Mouse (Mus musculus) olfactory bulb, adult 2 months (tissue): Measurements from ENCODE around the gene Ppp2r5e.

Source experiments
- CTCF ChIP-seq: fragments of 200-500 bp; IDR thresholded peaks from 2 replicates; pipeline ENCODE4 v1.5.1; 2012; ENCODE audit warnings: low read depth, mild to moderate bottlenecking, low read length, moderate library complexity; ENCODE audit not compliant: insufficient read depth
- POLR2A ChIP-seq: fragments of 200-500 bp; IDR thresholded peaks from 2 replicates; pipeline ENCODE4 v1.6.1; 2012; ENCODE audit warnings: mild to moderate bottlenecking, low read depth, low read length, moderate library complexity; ENCODE audit not compliant: insufficient read depth

DNA sequence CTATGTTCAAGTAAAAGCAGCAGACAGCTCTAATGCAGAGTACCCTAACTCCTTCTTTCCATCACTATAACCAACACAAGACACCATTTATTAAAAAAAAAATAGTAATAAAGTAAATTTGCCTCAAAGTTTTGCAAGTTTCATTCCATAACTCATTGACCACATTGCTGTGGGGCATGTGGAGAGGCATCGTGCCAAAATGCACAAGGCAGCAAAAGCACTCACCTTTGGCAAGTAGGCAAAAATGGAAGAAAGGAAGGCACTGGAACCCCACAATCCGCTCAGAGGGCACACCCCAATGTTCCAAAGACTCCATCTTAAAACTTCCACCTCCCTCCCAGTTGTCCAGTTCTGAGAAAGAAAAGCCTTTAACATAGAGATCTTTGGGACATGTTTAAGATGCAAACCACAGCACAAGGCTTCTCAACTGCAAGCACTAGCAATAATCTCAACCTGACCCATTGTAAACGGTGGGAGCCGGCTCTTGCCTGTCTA, 50.6 kb downstream of the Ppp2r5e start:
- TF ChIP-seq CTCF (no peak), POLR2A (no peak)
